Mouse (Mus musculus): ENCODE results near the gene Ppp4r1. TPM values are rescaled to one million over a fixed set of nuclear protein-coding genes. Genes with fewer than 3 reads are reported as not detected.

Ppp4r1 gene
- total RNA-seq, 2 experiments from 2014 or later: 41.5 to 45.5 TPM

DNA sequence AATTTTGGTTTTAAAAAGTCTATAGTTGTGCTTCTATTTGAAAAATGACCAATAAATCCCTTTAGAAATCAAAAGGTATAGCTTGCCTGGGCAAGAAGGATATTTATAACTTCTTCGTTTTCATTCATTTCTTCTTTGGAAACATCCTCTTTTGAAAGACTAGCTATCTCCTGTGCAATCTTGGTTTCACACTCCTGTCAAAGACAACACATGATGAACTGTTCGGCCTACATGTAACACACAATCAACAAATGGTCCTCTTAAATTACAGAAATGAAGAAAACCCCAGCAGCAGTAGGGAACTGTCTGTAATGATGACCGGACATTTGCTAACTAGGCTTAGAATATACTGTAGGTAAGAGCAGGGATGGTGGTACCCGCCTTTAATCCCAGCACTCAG, 71.6 kb downstream of the Ppp4r1 start:
- no peak for DNase-seq

DNA sequence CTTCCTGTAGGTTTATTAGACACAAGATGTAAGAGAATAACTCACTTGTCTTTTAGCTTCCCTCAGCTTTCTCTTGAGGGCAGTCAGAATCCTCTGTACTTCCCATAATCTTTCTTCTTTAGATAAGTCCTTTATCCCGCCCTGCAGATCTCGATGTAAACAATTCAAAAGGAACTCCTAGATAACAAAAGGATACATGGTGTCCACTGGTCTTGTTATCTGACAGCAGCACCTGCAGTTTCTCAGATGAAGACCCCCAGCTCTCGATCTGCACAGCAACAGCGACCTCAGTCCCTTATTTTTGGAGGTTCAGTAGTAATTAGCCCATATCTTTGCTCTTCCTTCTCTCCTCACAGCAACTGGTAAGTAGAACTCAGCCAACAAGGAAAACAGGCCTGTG, 75.2 kb downstream of the Ppp4r1 start:
- DNase-seq: no peak

DNA sequence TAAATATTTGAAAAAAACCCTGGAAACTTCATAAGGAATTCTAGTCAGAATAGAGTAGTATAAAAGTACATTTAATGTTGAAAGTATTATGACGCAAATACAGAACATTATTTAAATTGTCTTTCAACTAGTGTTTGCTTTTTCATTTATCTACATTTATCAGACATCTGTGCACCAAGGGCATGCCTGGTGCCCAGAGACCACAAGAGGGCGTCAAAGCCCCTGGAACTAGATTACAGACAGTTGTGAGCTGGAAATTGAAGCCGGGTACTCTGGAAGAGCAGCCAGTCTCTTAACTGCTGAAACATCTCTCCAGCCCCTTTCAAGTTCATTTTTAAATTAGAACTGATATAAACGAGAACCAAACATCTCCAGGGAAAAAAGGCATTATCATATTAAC, 80.2 kb downstream of the Ppp4r1 start:
- DNase-seq: peak in 1 of 2 experiments; percentile 43

DNA sequence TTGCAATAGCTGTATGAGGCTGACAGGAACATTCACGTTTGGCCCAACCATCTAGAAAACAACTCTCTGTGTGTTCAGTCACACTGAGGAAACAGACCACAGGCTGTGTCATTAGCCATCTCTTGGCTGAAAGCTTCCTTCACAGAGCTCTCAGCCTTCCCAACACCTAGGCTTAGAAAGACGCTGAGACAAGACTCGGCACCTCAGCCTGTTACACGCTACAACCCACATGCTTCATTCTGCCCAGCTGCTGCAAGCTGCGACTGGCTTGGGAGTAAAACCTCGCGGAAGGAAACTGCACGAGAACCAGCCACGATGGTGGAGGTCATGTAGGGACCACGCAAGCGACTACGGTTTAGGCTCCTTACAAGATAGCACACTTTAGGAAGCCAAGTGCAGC, 81.5 kb downstream of the Ppp4r1 start:
- no peak for DNase-seq

DNA sequence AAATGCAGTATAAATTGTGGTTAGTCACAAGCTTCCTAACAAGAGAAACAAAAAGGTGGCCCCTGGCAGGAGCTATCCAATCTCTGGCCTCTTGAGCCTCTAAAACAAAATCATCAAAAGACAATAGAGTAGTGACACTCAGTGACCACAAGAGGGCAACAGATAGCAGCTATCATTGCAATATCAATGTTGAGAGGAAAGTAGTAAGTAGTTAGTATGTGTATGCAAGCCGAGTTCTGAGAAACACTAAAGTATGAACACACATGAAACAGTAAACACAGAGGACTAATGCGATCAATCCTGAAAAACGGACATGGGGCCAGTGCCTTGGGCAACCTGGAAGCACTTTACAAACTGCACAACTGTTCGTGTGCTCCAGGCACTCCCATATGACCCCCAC, 82.4 kb downstream of the Ppp4r1 start:
- DNase-seq: peak; percentile 39 to 68

DNA sequence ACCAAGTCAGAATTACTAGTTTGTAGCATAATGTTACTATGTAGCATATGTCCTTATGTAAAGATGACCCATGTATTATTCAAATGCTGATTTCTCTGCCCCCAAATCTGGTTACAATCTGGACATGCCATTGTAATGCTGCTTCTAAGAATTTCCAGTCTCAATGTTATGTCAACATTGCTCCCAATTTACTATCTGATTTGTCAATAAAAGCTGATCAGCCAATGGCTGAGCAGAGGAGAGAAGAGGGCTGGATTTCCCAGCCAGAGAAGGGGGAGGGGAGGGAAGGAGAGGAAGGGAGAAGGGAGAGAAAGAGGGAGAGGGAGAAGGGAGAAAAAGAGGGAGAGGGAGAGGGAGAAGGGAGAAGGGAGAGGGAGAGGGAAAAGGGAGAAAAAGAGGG, 82.9 kb downstream of the Ppp4r1 start:
- DNase-seq: no peak

DNA sequence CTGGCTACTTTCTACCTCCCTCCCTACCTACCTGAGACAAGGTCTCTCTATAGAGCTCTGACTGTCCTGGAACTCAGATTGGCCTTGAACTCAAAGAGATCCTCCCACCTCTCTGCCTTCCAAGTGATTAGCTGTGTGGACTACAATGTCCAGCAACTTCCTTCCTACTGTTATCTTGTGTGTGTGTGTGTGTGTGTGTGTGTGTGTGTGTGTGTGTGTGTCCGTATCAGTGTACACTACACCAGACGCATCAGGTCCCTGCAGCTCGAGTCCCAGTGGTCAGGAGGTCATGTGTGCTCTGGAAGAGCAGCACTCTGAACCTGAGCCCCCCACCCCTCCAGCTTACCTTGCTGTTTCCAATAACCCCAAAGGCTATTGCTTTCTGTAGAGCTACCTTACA, 83.8 kb downstream of the Ppp4r1 start:
- no peak for DNase-seq

DNA sequence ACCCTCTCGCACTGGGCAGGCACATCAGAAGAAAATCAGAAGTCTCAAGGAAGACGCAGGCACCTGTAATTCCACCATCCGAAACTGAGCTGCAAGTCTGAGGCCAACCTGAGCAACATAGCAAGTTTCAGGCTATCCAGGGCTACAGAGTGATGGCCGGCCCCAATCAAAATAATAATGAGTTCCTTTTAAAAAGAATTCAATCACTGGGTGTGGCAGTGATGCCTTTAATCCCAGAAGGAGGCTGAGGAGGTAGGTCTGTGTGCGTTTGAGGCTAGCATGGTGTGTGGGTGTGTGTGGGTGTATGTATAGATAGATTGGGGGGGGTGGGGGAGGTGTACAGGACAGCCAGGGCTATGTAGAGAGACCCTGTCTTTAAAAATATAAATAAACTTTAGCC, 85.6 kb downstream of the Ppp4r1 start:
- DNase-seq: no peak

DNA sequence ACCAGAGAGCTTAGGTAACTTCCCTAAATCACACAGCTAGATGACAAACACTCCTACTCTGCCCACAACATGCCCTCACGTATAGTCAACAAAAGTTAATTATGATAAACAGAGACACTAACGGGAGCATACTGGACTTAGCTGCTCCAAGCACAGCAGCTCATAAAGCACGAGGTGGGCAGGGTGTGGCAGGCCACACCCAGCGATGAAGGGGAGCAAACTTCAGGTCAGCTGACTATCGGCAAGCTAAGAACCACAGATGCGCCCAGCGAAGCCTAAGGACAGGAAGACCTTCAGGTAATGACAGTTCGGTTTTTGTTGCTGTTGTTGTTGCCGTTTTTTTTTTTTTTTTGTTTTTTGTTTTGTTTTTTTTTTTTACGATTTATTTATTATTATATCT, 87.3 kb downstream of the Ppp4r1 start:
- DNase-seq: no peak

DNA sequence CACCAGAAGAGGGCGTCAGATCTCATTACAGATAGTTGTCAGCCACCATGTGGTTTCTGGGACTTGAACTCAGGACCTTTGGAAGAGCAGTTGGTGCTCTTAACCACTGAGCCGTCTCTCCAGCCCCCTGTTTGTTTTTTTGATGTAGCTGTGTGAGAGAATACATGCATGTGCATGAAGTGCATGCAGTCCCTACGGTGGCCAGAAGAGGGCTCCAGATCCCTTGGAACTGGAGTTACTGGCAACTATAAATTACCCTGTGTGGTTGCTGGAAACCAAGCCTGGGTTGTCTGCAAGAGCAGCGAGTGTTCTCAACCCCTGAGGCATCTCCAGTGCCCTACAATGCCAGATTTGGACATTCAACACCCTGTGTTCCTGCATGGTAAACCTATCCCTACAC, 87.8 kb downstream of the Ppp4r1 start:
- peak; percentile 54 to 89 for DNase-seq

DNA sequence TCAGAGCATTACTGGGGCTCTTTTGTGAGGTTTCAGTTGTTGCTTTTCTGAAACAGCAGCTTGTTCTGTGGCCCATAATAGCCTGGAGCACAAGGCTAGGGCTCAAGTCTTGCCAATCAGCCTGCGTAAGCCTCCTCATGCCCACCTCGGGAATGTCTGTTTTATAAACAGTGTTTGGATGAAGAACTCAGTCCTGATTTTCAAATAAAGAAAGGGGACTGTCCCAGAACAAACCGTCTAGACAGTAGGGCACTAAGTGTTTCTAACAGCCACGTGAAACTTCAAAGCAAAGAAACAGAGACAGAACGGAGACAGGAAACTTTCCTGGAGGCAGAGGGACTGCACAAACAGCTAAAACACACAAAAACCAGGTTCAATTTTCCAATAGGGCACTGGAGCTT, 89.3 kb downstream of the Ppp4r1 start:
- no peak for DNase-seq

DNA sequence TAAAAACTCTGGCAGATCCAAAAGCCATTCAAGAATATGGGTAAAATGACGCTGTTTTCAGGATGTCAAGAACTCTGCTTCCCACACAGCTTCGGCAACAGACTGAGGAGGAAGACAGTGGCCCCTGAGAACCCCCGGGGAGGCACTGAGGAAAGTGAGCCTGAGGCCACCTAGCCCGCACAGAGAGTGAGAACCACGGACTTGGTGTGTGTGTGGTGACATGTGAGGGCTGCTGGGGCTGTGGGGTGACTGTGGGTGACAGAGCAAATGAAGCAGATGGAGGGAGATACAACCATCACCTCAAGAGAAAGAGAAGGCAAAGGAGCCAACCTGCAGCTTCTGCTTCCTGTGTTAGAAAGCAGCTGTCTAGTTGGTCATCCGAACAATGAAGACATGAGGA, 89.7 kb downstream of the Ppp4r1 start:
- DNase-seq: no peak

DNA sequence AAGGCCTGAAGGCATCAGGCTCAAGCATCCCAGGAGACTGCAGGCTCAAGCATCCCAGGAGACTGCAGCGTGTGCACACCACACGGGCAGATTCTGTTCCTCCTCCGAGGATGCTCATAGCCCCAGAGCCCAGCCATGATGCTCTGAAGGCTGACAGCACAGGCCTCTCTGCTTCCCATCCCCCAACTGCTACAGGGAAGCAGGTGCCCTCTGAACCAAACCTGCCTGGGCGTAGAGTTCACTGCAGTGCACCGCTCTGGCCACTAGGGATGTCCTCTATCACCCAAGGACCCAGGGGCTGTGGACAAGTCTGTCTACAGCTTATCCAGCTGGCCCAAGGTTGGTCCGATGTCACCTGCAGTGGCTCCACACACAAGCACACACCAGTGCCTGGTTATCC, 90.3 kb downstream of the Ppp4r1 start:
- peak; percentile 18 to 37 for DNase-seq

DNA sequence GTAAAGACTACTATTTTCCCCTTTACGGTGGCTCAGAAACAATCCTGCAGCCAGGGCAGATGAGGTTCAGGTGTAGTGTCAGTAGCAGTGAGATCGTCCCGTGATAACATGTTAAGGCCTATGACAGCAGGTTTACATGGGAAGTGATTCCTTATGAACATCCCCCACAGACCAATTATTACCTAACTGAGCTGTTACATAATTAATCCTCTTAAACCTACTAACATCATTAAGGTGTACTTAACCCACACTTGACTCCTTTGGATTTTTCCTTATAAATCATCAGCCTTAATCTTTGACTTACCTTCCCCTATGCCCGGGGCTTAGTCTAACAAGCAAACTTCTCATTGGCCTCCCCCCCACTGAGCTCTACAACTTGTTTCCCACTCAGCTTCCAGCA, 90.8 kb downstream of the Ppp4r1 start:
- DNase-seq: no peak

DNA sequence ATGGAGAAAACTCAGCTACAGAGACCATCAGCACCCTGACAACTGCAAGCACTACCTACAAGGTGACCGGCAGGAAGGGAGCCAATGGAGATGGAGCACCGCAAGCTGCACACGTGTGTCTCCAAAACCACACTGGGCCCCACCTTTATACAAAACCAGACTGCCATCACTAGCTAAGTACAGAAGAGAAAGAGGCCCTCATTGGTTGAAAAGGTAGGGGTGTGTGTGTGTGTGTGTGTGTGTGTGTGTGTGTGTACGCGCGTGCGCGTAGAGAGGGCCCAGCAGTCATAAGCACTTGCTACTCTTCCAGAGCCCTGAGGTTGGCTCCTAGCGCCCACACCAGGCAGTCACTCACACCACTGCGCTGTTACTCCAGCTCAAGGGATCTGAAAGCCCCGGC, 91.5 kb downstream of the Ppp4r1 start:
- no peak for DNase-seq

DNA sequence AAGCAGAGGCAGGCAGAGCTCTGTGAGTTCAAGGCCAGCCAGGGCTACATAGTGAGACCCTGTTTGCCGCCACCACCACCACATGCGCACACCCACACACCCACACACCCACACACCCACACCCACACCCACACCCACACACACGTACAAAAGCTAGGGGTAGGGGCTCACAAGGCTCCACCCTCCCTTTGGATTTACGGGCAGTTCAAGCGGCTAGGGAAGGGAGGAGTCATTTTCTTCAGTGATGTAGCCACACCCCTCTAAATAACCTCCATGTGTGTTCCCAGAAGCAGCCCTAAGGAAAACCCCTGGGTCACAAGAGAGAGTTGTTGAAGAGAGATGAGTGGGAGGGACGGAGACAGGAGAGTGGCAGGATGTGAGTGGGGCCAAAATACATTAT, 94.7 kb downstream of the Ppp4r1 start:
- no peak for DNase-seq

DNA sequence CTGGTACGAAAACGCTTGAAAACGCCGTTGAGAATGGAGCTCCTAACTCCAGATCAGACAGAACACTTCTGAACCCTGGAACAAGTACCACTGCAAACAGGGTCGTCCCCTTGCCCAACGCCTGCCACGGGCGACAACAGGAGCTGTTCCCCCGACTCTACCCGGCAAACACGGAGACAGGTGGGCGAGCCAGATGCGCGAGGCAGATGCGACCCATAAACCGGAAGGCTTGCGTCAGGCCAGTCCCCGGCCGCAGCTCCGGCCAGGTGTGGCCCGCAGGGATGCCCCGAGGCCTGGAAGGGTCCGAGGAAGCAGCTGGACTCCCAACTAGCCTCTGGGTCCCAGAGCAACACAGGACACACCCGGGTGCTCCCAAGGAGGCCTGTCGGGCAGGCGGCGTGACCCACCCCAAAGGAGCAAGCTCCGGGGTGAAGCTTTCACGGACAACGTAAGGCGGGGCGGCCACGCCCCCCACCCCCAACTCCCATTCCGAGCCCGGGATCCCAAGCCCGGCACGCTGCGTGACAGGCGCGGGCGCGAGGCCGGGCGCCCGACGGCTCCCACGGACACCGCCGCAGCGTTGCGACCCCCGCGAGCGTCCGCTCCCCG, 101.8 kb downstream of the Ppp4r1 start:
- DNase-seq: peak; percentile 50 to 61

DNA sequence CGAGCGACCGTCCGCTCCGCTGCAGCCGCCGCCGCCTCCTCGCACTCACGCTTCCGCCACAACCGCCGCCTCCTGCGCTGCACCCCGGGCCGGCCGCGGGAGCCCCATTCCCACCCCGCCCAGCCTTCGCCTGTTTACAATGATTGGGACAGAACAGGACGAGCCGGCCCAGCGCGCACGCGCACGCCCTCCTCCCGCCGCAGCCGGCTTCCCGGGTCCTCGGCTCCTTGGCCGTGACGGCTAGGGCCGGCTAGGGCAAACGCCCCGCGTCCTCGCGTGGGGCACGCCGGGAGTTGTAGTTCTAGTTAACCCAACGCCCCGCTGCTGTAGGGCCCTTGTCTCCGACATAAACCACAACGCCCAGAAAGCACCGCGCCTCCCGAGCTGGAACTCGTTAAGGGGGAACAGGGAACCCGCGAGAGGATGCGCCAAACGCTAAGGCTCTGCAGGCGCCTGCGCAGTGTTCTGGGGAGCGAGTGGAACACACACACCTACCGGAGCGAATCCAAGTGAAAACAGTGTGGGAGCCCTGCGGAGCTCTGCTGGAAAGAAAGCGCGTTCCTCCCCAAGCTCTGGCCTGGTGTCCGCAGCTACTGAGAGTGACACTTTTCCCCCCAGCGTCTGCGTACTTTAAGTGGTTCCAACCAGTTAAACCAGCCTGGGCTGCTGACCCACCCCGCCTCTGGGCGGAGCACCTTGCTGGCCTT, 102.5 kb downstream of the Ppp4r1 start:
- DNase-seq: peak; percentile 99 to 100

DNA sequence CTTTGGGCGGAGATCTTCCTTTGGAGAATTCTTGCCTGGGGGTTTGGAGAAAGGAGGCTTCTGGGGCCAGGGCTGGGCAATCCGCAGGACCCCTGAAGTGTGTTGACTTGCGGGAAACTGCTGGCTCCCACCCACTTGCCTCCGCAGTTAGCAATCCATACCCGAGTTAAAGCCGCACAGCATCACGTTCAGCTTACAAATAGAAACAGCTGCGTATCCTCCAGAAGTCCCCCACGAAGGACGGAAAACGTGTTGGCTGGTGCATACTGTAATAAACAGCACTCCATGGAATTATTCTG, 103.0 kb downstream of the Ppp4r1 start:
- DNase-seq: no peak

DNA sequence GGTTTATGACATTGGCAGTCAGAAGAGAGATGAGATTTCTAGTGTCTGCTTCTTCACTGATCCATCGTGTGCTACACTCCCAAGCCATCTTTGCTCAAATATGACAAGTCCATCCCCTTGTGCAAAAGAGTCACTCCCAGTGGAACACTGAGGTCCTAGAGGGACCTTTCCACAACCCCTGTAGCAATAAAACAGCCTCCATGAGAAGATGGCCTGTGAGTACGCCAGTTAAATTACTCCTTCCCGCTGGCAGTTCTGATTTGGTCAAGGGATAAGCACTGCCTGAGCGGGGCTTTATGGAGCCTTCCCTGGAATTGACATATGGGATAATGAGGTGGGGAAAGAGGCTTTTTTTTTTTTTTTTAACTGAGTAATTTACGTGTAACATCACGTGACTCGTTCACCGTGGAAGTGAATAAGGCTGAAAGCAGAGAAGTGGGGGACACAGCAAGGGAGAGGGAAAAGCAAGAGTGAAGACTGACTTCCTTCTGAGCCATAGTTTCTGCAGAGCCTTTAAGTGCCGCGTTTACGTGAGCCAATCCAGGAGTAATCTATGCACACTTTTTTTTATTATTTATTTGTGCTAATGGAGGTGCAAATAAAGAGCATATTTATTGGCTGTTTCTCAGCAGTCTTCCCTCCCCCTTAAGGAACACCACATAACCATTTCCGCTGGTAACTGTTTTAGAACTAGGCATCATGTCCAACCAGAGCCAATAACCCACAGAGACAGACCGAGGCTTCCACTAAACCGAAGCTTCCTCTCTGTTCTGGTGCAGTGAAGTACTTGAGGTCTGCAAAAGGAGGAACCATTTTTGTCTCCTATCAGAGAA, 103.5 kb downstream of the Ppp4r1 start, which contains the start of gene Ralbp1:
Gene Ralbp1, minus strand, starts transcription at position 102 of the 833 bp plus-strand sequence.
- DNase-seq: peak; percentile 33 to 71

DNA sequence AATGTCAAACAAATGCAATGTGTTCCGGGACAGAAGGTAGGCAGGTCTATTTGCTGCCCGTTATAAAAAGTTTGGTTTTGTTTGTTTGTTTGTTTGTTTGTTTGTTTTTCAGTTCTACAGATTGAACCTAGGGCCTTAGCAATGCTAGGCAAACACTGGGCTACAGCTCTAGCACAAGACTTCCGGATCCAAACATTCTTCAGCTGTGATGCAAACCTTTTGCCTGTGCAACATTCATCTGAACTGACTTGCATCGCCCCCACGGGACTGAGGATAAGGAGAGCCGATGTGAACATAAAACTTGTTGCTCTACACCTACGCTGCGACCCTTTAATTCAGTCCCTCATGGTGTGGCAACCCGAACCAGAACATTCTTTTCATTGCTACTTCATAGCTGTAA, 104.2 kb downstream of the Ppp4r1 start:
- peak; percentile 35 to 42 for DNase-seq

DNA sequence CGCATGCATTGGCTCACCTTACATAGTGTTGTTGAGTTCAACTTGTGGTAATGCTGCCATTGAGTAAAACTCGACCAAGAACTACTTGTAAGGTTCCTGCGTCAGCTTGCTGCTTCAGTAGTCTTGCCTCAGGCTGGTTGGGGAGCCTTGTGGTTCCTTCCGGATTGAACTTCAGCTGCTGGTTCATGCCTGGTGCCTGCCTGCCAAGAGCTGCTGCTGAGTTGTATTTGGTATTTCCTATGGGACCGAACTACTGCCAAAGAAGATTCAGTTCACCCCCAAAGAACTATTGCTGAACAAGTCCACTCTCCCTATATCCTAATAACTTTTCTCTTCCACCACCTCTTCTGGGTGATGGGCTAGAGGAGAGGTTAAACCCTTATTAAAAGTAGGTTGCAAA, 107.1 kb downstream of the Ppp4r1 start:
- DNase-seq: no peak

All from heart, adult 18-20 months (tissue).